Mouse (Mus musculus): ENCODE measurements around the gene Sfxn5.

DNA sequence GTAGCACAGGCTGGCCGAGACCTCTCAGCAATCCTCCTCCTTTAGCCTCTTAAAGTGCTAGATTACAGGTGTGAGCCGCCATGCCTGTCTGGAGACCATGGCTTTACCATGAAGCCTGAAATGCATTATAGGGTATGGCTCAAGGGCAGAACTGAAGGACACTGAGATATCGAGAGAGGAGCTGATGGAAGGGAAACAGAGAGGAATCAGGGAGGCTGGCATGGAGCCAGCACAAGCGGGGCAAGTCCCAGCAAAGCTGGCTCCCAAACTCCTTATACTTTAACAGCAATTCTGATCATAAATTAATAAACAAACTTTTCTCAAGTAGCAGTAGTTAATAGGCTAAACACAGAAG, 30.7 kb upstream of the Sfxn5 start:
- TF ChIP-seq POLR2A (IDR thresholded peaks at IDR 0.05; ENCODE audit: control insufficient read depth, extremely low read depth, insufficient read depth, low read length, poor library complexity) (no peak), CTCF (IDR thresholded peaks at IDR 0.05; ENCODE audit: borderline replicate concordance, control insufficient read depth, extremely low read depth, insufficient read depth, low read length, poor library complexity) (no peak)

All from thymus, adult 2 months (tissue).